Mouse (Mus musculus) forebrain, embryonic 15.5 days (tissue): ENCODE data around the gene Gm6169. TPM values are rescaled to one million over a fixed set of nuclear protein-coding genes. Genes with fewer than 3 reads are reported as not detected.
"Not testable (repeated sequence)": the region's sequence is repeated elsewhere in the genome, so short reads cannot be mapped to it uniquely, and the experiment has no call there.

Experiments
- ATAC-seq: fragments of 200-750 bp; cut with Nextera tagmentation; replicated peaks from 2 replicates; pipeline ENCODE4 v1.8.0; 2017; ENCODE audit warnings: mild to moderate bottlenecking, moderate TSS enrichment, moderate library complexity
- H3K27ac ChIP-seq: fragments of 300-500 bp; sonication (generic); replicated peaks from 2 replicates; pipeline ENCODE4 v1.5.1; 2015; ENCODE audit warnings: mild to moderate bottlenecking, inconsistent platforms
- H3K27me3 ChIP-seq: fragments of 300-500 bp; sonication (generic); 2 replicates; pipeline ENCODE4 v1.6.1; 2015; ENCODE audit warnings: inconsistent platforms
- H3K36me3 ChIP-seq: fragments of 300-500 bp; sonication (generic); 2 replicates; pipeline ENCODE4 v1.6.1; 2015; ENCODE audit warnings: mild to moderate bottlenecking, inconsistent platforms
- H3K4me1 ChIP-seq: fragments of 300-500 bp; sonication (generic); 2 replicates; pipeline ENCODE4 v1.6.1; 2015; ENCODE audit warnings: inconsistent platforms
- H3K4me2 ChIP-seq: fragments of 300-500 bp; sonication (generic); replicated peaks from 2 replicates; pipeline ENCODE4 v1.6.1; 2015; ENCODE audit warnings: mild to moderate bottlenecking, inconsistent platforms
- H3K4me3 ChIP-seq: fragments of 300-500 bp; sonication (generic); 2 replicates; pipeline ENCODE4 v1.5.1; 2015; ENCODE audit warnings: mild to moderate bottlenecking, inconsistent platforms
- H3K9ac ChIP-seq: fragments of 300-500 bp; sonication (generic); replicated peaks from 2 replicates; pipeline ENCODE4 v1.6.1; 2015; ENCODE audit warnings: mild to moderate bottlenecking, inconsistent platforms
- H3K9me3 ChIP-seq: fragments of 300-500 bp; sonication (generic); 2 replicates; pipeline ENCODE4 v1.6.1; 2016; ENCODE audit warnings: inconsistent platforms
- WGBS: fragments of 180-500 bp; shearing (Covaris S2); methylation state at CpG from one replicate; pipeline ENCODE4 v1.1.7; 2015; ENCODE audit warnings: mixed read lengths; 5-methylcytosine and 5-hydroxymethylcytosine counted together
- polyA plus RNA-seq: library from polyadenylated mRNA; unstranded; fragments of >200 nt; fragmentation: Nextera tagmentation; extraction: Ambion mirVana; gene quantifications from 2 replicates; pipeline ENCODE4 v1.2.1, GENCODE M21; 2015

Gm6169 gene
- polyA plus RNA-seq, 1 experiment from 2014 or later: 1.5 TPM

- H3K9ac ChIP-seq: no peak within 1 kb of the TSS
These were observed 32.1 kb downstream of the Gm6169 start, which contains the start of gene Fam169a for GRCm38 (mm10) chr13:97066649-97067550. Fam169a (plus strand) TSS chr13:97067286.

GRCm38 (mm10) chr13:97064844-97065621 lies 34.0 kb downstream of the Gm6169 start:
- not testable (repeated sequence) for H3K9ac ChIP-seq, H3K4me3 ChIP-seq, H3K36me3 ChIP-seq, H3K27ac ChIP-seq, H3K4me1 ChIP-seq, H3K9me3 ChIP-seq, H3K27me3 ChIP-seq, ATAC-seq
- H3K4me2 ChIP-seq: peak overlapping the region; percentile 19; the same call in 1 of the 2 replicates
- WGBS: 38% methylated on average over 18 of the region's 18 CpGs

More at GRCm38 (mm10) chr13:97066649-97067550, 32.1 kb downstream of the Gm6169 start, which contains the start of gene Fam169a:
- H3K27ac ChIP-seq: no peak within 1 kb of the TSS
- H3K9me3 ChIP-seq: no peaks in the 10 kb centered on the region
- no peaks in the 10 kb centered on the region for H3K36me3 ChIP-seq
- H3K4me2 ChIP-seq: no peak within 1 kb of the TSS
- ATAC-seq: no peak
- H3K4me1 ChIP-seq: 0 out of 2 replicates have a peak, but pooled peaks cover 4% of the 10 kb centered on the region
- WGBS: 38% methylated on average over 15 of the region's 15 CpGs
- H3K4me3 ChIP-seq: no peak within 1 kb of the TSS
- H3K27me3 ChIP-seq: peaks cover 5% of the 10 kb centered on the region; the same call in 1 of the 2 replicates

- peak overlapping the region; percentile 19; the same call in 1 of the 2 replicates for H3K4me2 ChIP-seq
- H3K4me3 ChIP-seq: no peak overlapping the region
- H3K36me3 ChIP-seq: no peaks in the 10 kb centered on the region
- H3K27ac ChIP-seq: no peak overlapping the region
- WGBS: 52% methylated on average over 3 of the region's 3 CpGs
- no peak overlapping the region for H3K9ac ChIP-seq
- ATAC-seq: no peak
- H3K4me1 ChIP-seq: 0 out of 2 replicates have a peak, but pooled peaks cover 4% of the 10 kb centered on the region
- peaks cover 5% of the 10 kb centered on the region; the same call in 1 of the 2 replicates for H3K27me3 ChIP-seq
- H3K9me3 ChIP-seq: no peaks in the 10 kb centered on the region
These were observed 34.6 kb downstream of the Gm6169 start for GRCm38 (mm10) chr13:97064413-97064812.

GRCm38 (mm10) chr13:97063431-97063830 lies 35.6 kb downstream of the Gm6169 start:
- Histone ChIP-seq H3K9me3 (no peaks in the 10 kb centered on the region), H3K4me1 (0 out of 2 replicates have a peak, but pooled peaks cover 4% of the 10 kb centered on the region), H3K36me3 (no peaks in the 10 kb centered on the region), H3K27ac (no peak overlapping the region), H3K9ac (no peak overlapping the region), H3K4me2 (no peak overlapping the region), H3K4me3 (no peak overlapping the region), H3K27me3 (no peaks in the 10 kb centered on the region)
- WGBS: 85% methylated on average over 2 of the region's 2 CpGs
- no peak for ATAC-seq

GRCm38 (mm10) chr13:97062151-97062550 lies 36.9 kb downstream of the Gm6169 start:
- H3K4me1 ChIP-seq: 0 out of 2 replicates have a peak, but pooled peaks cover 4% of the 10 kb centered on the region
- H3K9me3 ChIP-seq: no peaks in the 10 kb centered on the region
- H3K36me3 ChIP-seq: no peaks in the 10 kb centered on the region
- 89% methylated on average over 3 of the region's 3 CpGs for WGBS
- H3K27me3 ChIP-seq: no peaks in the 10 kb centered on the region
- no peak overlapping the region for H3K9ac ChIP-seq
- H3K4me2 ChIP-seq: no peak overlapping the region
- no peak overlapping the region for H3K4me3 ChIP-seq
- ATAC-seq: no peak
- no peak overlapping the region for H3K27ac ChIP-seq

GRCm38 (mm10) chr13:97060331-97060730 lies 38.7 kb downstream of the Gm6169 start:
- Histone ChIP-seq H3K9me3 (no peaks in the 10 kb centered on the region), H3K4me1 (0 out of 2 replicates have a peak, but pooled peaks cover 4% of the 10 kb centered on the region), H3K4me2 (no peak overlapping the region), H3K27me3 (no peaks in the 10 kb centered on the region), H3K27ac (no peak overlapping the region), H3K4me3 (no peak overlapping the region), H3K36me3 (no peaks in the 10 kb centered on the region), H3K9ac (no peak overlapping the region)
- WGBS: 64% methylated on average over 2 of the region's 8 CpGs
- no peak for ATAC-seq

GRCm38 (mm10) chr13:97059746-97060145 lies 39.3 kb downstream of the Gm6169 start:
- H3K9ac ChIP-seq: no peak overlapping the region
- 0 out of 2 replicates have a peak, but pooled peaks cover 4% of the 10 kb centered on the region for H3K4me1 ChIP-seq
- no peak overlapping the region for H3K27ac ChIP-seq
- 90% methylated on average over 6 of the region's 6 CpGs for WGBS
- no peaks in the 10 kb centered on the region for H3K36me3 ChIP-seq
- no peak overlapping the region for H3K4me3 ChIP-seq
- no peak overlapping the region for H3K4me2 ChIP-seq
- H3K9me3 ChIP-seq: no peaks in the 10 kb centered on the region
- H3K27me3 ChIP-seq: no peaks in the 10 kb centered on the region
- no peak for ATAC-seq

GRCm38 (mm10) chr13:97057817-97058216 lies 41.2 kb downstream of the Gm6169 start:
- Histone ChIP-seq H3K4me3 (no peak overlapping the region), H3K9me3 (no peaks in the 10 kb centered on the region), H3K36me3 (no peaks in the 10 kb centered on the region), H3K4me1 (no peaks in the 10 kb centered on the region), H3K27me3 (no peaks in the 10 kb centered on the region), H3K27ac (no peak overlapping the region), H3K9ac (no peak overlapping the region), H3K4me2 (no peak overlapping the region)
- ATAC-seq: no peak
- WGBS: 60% methylated on average over 4 of the region's 4 CpGs

- H3K9ac ChIP-seq: no peak overlapping the region
- 64% methylated on average over 8 of the region's 8 CpGs for WGBS
- H3K27ac ChIP-seq: no peak overlapping the region
- H3K4me1 ChIP-seq: 0 out of 2 replicates have a peak, but pooled peaks cover 2% of the 10 kb centered on the region
- no peaks in the 10 kb centered on the region for H3K9me3 ChIP-seq
- no peak overlapping the region for H3K4me3 ChIP-seq
- no peak overlapping the region for H3K4me2 ChIP-seq
- no peaks in the 10 kb centered on the region for H3K27me3 ChIP-seq
- ATAC-seq: no peak
- no peaks in the 10 kb centered on the region for H3K36me3 ChIP-seq
These were observed 45.2 kb downstream of the Gm6169 start for GRCm38 (mm10) chr13:97053844-97054243.

- Histone ChIP-seq H3K9ac (no peak overlapping the region), H3K27ac (no peak overlapping the region), H3K4me3 (no peak overlapping the region), H3K4me2 (no peak overlapping the region), H3K9me3 (no peaks in the 10 kb centered on the region), H3K27me3 (no peaks in the 10 kb centered on the region), H3K4me1 (0 out of 2 replicates have a peak, but pooled peaks cover 2% of the 10 kb centered on the region), H3K36me3 (no peaks in the 10 kb centered on the region)
- peak; percentile 57 for ATAC-seq
- 21% methylated on average over 11 of the region's 11 CpGs for WGBS
These were observed 46.4 kb downstream of the Gm6169 start for GRCm38 (mm10) chr13:97052667-97053066.

GRCm38 (mm10) chr13:97051158-97051557 lies 47.9 kb downstream of the Gm6169 start:
- whole genome bisulfite sequencing: 40% methylated on average over 6 of the region's 6 CpGs
- peak; percentile 73 for ATAC-seq
- no peak overlapping the region for H3K4me3 ChIP-seq
- no peak overlapping the region for H3K27ac ChIP-seq
- H3K27me3 ChIP-seq: no peaks in the 10 kb centered on the region
- no peaks in the 10 kb centered on the region for H3K9me3 ChIP-seq
- no peak overlapping the region for H3K9ac ChIP-seq
- no peak overlapping the region for H3K4me2 ChIP-seq
- H3K36me3 ChIP-seq: no peaks in the 10 kb centered on the region
- H3K4me1 ChIP-seq: 0 out of 2 replicates have a peak, but pooled peaks cover 2% of the 10 kb centered on the region
